Mouse (Mus musculus): ENCODE data around the gene Icam5. TPM values are rescaled to one million over a fixed set of nuclear protein-coding genes. Genes with fewer than 3 reads are reported as not detected.

Icam5 gene
- 4.4 and 5.0 TPM in 2 replicates for polyA plus RNA-seq (2012; ENCODE audit: low replicate concordance)

DNA sequence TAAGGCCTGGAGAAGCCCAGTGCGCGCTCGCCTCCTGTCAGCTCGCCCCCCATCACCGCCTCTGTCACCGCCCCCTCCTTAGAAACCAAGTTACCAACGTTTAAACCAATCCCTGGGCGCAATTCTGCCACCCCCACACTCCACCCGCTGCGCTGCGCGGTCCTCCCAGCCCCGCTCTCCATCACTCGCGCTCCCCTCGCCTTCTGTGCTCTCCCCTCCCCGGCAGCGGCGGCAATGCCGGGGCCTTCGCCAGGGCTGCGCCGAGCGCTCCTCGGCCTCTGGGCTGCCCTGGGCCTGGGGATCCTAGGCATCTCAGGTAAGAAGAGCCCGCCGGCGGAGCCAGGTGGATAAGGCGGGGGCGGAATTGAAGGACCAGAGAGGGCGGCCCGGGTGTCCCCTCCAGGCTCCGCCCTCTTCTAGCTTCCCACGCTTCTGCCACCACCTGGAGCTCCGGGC, at the start of gene Icam5:
Gene Icam5, plus strand, starts transcription at position 178 of the 456 bp plus-strand sequence.

GRCm38 (mm10) chr9:21002627-21003551, 29.0 kb upstream of the Icam5 start, which contains the start of gene Mrpl4:
Mrpl4 (plus strand) TSS chr9:21002738.

DNA sequence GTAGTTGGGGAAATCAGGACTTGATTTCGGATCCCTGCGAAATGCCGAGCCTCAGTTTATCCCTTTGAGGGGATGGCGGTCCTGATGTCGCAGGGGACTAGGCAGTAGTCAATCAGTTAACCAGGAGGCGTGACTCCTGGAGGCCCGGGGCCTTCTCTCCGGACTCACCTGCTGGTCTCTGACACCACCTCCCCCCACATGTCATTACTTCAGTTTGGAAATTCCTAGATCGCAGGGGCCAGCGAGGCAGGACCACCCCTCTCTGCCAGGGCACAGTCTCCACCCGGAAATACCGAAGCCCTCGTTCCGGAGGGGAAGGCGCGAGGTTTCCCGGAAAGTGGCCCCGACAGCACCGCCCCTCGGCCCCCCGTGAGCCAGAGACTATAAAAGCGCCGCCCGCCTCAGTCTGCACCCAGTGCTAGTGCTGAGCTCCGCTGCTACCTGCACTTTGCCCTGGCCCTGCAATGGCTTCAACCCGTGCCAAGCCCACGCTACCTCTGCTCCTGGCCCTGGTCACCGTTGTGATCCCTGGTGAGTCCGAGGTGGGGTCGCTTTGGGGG, 16.2 kb upstream of the Icam5 start, which contains the start of gene Icam1:
Gene Icam1, plus strand, starts transcription at position 415 of the 560 bp plus-strand sequence.

DNA sequence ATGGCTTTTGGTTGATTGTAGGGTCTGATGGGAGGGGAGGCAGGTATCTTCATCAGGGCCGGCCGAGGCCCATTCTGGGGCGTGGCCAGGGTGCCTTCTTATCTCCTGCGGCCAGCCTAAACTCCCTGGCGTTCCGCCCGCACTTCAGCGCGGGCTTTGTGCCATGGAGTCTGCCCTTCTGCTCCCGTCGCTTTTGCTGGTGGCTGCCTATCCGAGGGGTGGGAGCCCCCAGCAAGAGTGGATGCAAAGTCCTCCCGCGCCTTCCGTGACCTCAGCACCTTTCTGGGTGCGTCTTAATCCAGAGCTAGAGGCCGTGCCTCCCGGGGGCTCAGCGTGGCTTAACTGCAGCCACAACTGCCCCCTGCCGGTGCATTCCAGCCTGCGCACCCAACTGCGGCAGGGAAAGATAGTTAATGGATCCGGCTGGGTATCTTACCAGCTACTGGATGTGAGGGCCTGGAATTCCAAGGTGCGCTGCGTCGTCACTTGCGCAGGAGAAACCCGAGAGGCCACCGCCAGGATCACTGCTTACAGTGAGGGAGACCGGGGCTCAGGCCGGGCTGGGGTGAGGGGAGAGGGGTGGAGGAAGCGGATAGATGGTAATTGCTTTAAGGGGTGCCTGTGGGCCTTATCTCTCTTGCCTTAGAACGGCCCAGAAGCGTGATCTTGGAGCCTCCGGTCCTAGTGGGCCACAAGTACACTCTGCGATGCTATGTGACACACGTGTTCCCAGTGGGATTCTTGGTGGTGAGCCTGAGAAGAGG, 2.4 kb upstream of the Icam5 start, which contains the start of gene Icam4:
Gene Icam4, plus strand, starts transcription at position 83 of the 764 bp plus-strand sequence.

GRCm38 (mm10) chr9:21067006-21067684, 35.3 kb downstream of the Icam5 start, which contains the start of gene Zglp1:
Zglp1 (minus strand) TSS chr9:21067093.

GRCm38 (mm10) chr9:21073044-21073840, 41.4 kb downstream of the Icam5 start, which contains the start of the genes Gm49373 and Fdx1l:
Gm49373 (minus strand) TSS chr9:21073096.
Fdx1l (minus strand) TSS chr9:21073614.

Other genes with a start within 250 kb of the Icam5 start
- 0.24 and 0.25 TPM in 2 replicates for gene Col5a3, start 217.0 kb upstream of the Icam5 start, polyA plus RNA-seq (2012; ENCODE audit: low replicate concordance)
- gene Rdh8, start 213.6 kb upstream of the Icam5 start, polyA plus RNA-seq (2012; ENCODE audit: low replicate concordance), result not detected in 2 replicates
- 60.4 and 133 TPM in 2 replicates for gene A230050P20Rik, start 163.4 kb upstream of the Icam5 start, polyA plus RNA-seq (2012; ENCODE audit: low replicate concordance)
- 1.7 and 3.7 TPM in 2 replicates for gene Angptl6, start 152.3 kb upstream of the Icam5 start, polyA plus RNA-seq (2012; ENCODE audit: low replicate concordance)
- 202 and 218 TPM in 2 replicates for gene Ppan, start 143.9 kb upstream of the Icam5 start, polyA plus RNA-seq (2012; ENCODE audit: low replicate concordance)
- 272 and 644 TPM in 2 replicates for gene Eif3g, start 133.4 kb upstream of the Icam5 start, polyA plus RNA-seq (2012; ENCODE audit: low replicate concordance)
- 96.3 and 121 TPM in 2 replicates for gene Dnmt1, start 72.2 kb upstream of the Icam5 start, polyA plus RNA-seq (2012; ENCODE audit: low replicate concordance)
- 2.7 and 3.3 TPM in 2 replicates for gene S1pr2, start 55.3 kb upstream of the Icam5 start, polyA plus RNA-seq (2012; ENCODE audit: low replicate concordance)
- 27.8 and 104 TPM in 2 replicates for gene Mrpl4, start 29.3 kb upstream of the Icam5 start, polyA plus RNA-seq (2012; ENCODE audit: low replicate concordance)
- 8.4 and 14.7 TPM in 2 replicates for gene Icam1, start 16.1 kb upstream of the Icam5 start, polyA plus RNA-seq (2012; ENCODE audit: low replicate concordance)
- gene Icam4, start 2.7 kb upstream of the Icam5 start, polyA plus RNA-seq (2012; ENCODE audit: low replicate concordance), result 75.9 and 114 TPM in 2 replicates
- 9.5 and 16.3 TPM in 2 replicates for gene Zglp1, start 35.0 kb downstream of the Icam5 start, polyA plus RNA-seq (2012; ENCODE audit: low replicate concordance)
- gene Gm49373, start 41.0 kb downstream of the Icam5 start, polyA plus RNA-seq (2012; ENCODE audit: low replicate concordance), result 0.89 and 1.4 TPM in 2 replicates
- 20.4 and 31.7 TPM in 2 replicates for gene Fdx1l, start 41.5 kb downstream of the Icam5 start, polyA plus RNA-seq (2012; ENCODE audit: low replicate concordance)
- gene Gm38431, start 59.9 kb downstream of the Icam5 start, polyA plus RNA-seq (2012; ENCODE audit: low replicate concordance), result 63.3 and 174 TPM in 2 replicates
- 330 and 599 TPM in 2 replicates for gene Raver1, start 59.9 kb downstream of the Icam5 start, polyA plus RNA-seq (2012; ENCODE audit: low replicate concordance)
- 17.6 and 27.7 TPM in 2 replicates for gene Tyk2, start 99.2 kb downstream of the Icam5 start, polyA plus RNA-seq (2012; ENCODE audit: low replicate concordance)
- gene Cdc37, start 117.9 kb downstream of the Icam5 start, polyA plus RNA-seq (2012; ENCODE audit: low replicate concordance), result 161 and 213 TPM in 2 replicates
- gene Pde4a, start 133.6 kb downstream of the Icam5 start, polyA plus RNA-seq (2012; ENCODE audit: low replicate concordance), result 15.6 and 28.8 TPM in 2 replicates
- gene Keap1, start 207.3 kb downstream of the Icam5 start, polyA plus RNA-seq (2012; ENCODE audit: low replicate concordance), result 71.0 and 87.9 TPM in 2 replicates
- 2.2 and 3.1 TPM in 2 replicates for gene S1pr5, start 216.4 kb downstream of the Icam5 start, polyA plus RNA-seq (2012; ENCODE audit: low replicate concordance)
- gene Atg4d, start 233.2 kb downstream of the Icam5 start, polyA plus RNA-seq (2012; ENCODE audit: low replicate concordance), result 101 and 110 TPM in 2 replicates

Data from leukemia stem cell, adult 10-12 weeks (primary cell).